Mouse (Mus musculus): Measurements from ENCODE around the gene Rpl37.

The Rpl37 gene

DNA sequence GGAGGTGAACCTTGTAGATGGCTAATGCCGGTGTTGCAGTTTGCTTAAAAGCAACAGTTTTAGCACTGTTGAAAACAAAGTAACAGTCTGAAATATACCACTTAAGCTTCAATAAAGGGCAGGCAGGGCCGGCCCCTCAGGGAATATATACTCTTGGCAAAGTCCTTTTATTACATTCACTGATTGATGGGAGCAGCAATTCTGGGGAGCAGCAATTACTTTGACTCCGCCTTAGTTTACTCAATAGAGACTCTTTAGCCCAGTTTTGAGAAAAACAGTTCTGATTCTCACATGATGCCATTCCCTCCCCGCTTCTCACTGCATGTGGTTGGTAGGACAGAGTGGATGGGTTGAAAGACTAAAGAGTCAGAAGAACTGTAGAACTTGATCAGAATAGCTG is 32.7 kb downstream of the Rpl37 start:
- DNase-seq (ENCODE audit: low read depth in 1 of 2, low spot score in 2 of 2): no peak

DNA sequence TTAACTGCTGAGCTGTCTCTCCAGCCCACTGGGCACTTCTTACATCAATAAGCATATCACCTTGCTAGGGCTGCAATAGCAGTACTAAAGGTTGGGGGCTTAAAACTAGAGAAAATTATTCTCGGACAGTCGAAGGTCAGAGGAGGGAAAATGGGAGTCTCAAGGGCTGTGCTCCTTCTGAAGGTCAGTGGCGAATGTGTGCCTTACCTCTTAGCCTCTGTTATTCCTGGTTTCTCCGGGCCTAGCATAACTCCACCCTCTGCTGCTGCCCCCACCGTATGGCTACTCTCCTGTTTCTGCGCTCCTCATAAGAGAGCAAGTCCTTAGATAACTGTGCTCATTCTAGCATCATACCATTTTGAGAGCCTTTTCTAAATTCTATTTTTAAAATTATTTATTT is 35.7 kb downstream of the Rpl37 start:
- no peak for DNase-seq (ENCODE audit: low read depth in 1 of 2, low spot score in 2 of 2)

DNA sequence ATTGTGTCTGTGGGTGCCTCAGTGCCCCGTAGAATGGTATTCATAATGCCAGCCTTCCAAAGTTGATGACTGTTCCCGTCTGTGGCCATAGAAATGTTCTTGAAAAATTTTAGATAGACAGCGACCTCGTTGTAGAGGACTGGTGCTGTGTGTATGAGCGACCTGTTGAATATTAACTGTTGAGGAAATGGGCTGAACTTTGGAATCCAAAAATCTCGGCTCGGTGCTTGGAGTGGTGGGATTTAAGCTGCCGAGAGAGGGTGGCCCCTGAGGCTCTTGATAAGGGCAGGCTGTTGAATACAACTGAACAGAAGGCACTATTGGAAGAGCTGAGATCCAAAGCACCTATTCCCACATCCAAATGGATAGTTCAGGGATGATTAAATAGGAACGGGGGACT is 38.2 kb downstream of the Rpl37 start:
- no peak for DNase-seq (ENCODE audit: low read depth in 1 of 2, low spot score in 2 of 2)

DNA sequence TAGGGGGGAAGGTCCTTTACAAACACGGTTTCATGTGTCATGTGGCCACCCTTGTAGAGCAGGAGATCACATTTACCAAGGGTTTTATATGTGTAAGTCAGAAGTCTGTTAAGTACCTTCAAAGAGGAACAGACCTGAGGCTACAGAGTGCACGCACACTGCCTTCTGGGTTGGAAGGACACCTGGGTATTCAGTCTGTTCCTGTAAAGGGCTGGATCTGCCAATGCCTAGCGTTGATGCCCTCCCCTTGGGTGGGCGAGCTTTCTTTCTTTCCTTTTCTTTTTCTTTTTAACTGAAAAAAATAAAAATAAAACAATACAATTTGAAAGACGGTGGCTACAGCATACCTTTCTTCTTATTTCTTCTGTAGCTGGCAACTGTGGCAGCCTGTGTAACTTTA is 38.6 kb downstream of the Rpl37 start:
- DNase-seq (ENCODE audit: low read depth in 1 of 2, low spot score in 2 of 2): no peak

DNA sequence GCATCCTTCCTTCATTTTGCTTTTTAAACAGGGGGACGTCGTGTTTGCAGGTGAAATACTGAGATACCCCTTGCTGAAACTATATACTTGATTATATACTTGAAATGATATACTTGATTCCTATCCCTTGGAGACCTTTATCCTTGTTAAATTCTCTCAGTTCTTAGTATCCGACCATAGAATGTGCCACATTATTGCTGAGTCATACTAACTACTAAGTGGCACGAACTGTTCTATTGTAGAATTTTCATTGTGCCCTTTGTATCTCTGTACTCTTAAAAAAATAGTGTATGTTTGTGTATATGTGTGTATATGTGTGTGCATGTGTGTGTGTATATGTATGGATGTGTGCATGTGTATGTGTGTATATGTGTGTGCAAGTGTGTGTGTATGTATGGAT is 39.9 kb downstream of the Rpl37 start:
- DNase-seq (ENCODE audit: low read depth in 1 of 2, low spot score in 2 of 2): no peak

DNA sequence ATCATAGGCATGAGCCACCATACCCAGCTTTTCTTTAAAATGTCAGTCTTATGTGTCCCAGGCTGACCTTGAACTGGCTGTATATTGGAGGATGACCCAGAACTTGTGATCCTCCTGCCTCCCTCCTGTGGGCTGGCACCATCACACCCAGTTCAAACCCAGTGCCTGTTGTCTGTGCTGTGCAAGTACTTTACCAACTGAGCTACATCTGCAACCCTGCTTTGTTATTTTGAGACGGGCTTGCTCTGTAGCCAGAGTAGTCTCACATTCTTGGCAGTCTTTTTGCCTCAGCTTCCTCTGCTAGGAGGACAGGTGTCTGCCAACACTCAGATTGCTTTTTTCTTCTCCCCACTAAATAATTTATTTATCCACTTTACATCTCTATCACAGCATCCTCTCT is 40.9 kb downstream of the Rpl37 start:
- DNase-seq (ENCODE audit: low read depth in 1 of 2, low spot score in 2 of 2): no peak

DNA sequence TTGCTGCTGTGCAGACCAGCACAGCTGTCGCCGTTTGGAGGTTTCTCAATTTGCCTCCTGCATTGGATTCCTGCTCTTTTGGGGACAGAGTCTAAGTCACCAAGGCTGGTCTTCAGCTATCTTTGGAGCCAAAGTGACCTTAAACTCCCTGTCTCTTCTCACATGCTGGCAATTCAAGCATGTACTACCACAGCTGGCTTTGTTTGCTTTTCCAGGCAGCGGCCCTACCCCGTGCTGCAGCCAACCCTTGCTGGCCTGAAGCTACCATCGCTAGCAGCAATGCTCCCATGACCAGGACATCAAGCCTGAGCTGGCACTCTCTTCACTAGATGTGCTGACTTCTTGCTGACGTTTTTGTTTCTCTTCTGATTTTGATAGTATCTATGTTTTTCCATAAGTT is 42.4 kb downstream of the Rpl37 start:
- no peak for DNase-seq (ENCODE audit: low read depth in 1 of 2, low spot score in 2 of 2)

DNA sequence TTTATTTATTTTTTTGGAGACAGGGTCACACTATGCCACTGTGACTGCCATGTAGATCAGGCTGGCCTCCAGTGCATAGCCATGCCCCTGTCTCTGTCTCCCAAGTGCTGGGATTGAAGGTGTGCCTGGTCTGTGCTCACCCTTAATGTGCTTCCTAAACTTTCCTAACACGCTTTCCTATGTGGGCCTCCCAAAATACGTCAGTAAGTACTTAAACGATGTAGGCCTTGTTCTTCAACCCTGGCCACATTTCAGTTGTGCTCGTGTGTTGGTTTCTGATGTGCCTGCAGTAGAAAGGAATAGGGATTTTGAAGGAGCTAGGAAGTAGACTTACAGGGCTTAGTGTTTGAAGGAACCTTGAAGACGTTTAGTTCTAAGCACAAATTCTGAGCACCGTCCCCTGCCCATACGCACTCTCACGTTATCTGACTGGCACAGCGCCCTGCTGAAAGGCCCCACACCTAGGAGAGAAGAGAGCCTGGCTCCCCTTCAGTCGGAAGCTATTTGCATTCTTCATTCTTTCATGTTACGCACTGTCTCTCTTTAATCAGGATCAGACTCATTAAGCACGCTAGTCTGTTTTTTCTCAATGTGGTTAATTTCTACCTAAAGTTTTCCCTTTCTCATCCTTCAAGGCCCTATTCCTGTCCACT is 48.8 kb downstream of the Rpl37 start:
- no peak for DNase-seq (ENCODE audit: low read depth in 1 of 2, low spot score in 2 of 2)
